Mouse (Mus musculus) forebrain, embryonic 11.5 days (tissue): ENCODE data around the gene Pccb. TPM values are rescaled to one million over a fixed set of nuclear protein-coding genes. Genes with fewer than 3 reads are reported as not detected.

ENCODE experiments used
- ATAC-seq: fragments of 200-750 bp; cut with Nextera tagmentation; replicated peaks from 2 replicates; pipeline ENCODE4 v1.8.0; 2017; ENCODE audit warnings: moderate TSS enrichment; ENCODE audit not compliant: low FRiP score
- DNase-seq: peaks from one replicate; pipeline ENCODE4 v3.0.0-alpha.2; 2017; ENCODE audit warnings: low spot score
- H3K27ac ChIP-seq: fragments of 300-500 bp; sonication (generic); 2 replicates; pipeline ENCODE4 v1.5.1; 2014; ENCODE audit warnings: low read depth, low read length
- H3K27me3 ChIP-seq: fragments of 300-500 bp; sonication (generic); 2 replicates; pipeline ENCODE4 v1.6.1; 2014; ENCODE audit warnings: mild to moderate bottlenecking, low read length, mixed read lengths; ENCODE audit not compliant: control insufficient read depth, insufficient read depth
- H3K36me3 ChIP-seq: fragments of 300-500 bp; sonication (generic); 2 replicates; pipeline ENCODE4 v1.6.1; 2014; ENCODE audit warnings: mild to moderate bottlenecking, low read length, moderate library complexity, mixed read lengths; ENCODE audit not compliant: control insufficient read depth, insufficient read depth
- H3K4me1 ChIP-seq: fragments of 300-500 bp; sonication (generic); replicated peaks from 2 replicates; pipeline ENCODE4 v1.6.1; 2014; ENCODE audit warnings: low read length, mixed read lengths; ENCODE audit not compliant: control insufficient read depth, insufficient read depth
- H3K4me2 ChIP-seq: fragments of 300-500 bp; sonication (generic); 2 replicates; pipeline ENCODE4 v1.6.1; 2014; ENCODE audit warnings: low read depth, mild to moderate bottlenecking, low read length, moderate library complexity, mixed read lengths; ENCODE audit not compliant: severe bottlenecking
- H3K4me3 ChIP-seq: fragments of 300-500 bp; sonication (generic); 2 replicates; pipeline ENCODE4 v1.5.1; 2014; ENCODE audit warnings: low read depth, low read length
- H3K9ac ChIP-seq: fragments of 300-500 bp; sonication (generic); 2 replicates; pipeline ENCODE4 v1.6.1; 2014; ENCODE audit warnings: low read length
- H3K9me3 ChIP-seq: fragments of 300-500 bp; sonication (generic); 2 replicates; pipeline ENCODE4 v1.6.1; 2016; ENCODE audit warnings: low read length, mixed read lengths; ENCODE audit not compliant: control insufficient read depth
- WGBS: fragments of 180-500 bp; shearing (Covaris S2); extraction: QIAGEN DNeasy Blood & Tissue Kit; methylation state at CpG from one replicate; pipeline ENCODE4 v1.1.7; 2014; 5-methylcytosine and 5-hydroxymethylcytosine counted together
- polyA plus RNA-seq: library from polyadenylated mRNA; unstranded; fragments of >200 nt; fragmentation: Nextera tagmentation; extraction: Ambion mirVana; gene quantifications from 2 replicates; pipeline ENCODE4 v1.2.1, GENCODE M21; 2014

The Pccb gene
- polyA plus RNA-seq, 1 experiment from 2014 or later: 14.4 TPM

DNA sequence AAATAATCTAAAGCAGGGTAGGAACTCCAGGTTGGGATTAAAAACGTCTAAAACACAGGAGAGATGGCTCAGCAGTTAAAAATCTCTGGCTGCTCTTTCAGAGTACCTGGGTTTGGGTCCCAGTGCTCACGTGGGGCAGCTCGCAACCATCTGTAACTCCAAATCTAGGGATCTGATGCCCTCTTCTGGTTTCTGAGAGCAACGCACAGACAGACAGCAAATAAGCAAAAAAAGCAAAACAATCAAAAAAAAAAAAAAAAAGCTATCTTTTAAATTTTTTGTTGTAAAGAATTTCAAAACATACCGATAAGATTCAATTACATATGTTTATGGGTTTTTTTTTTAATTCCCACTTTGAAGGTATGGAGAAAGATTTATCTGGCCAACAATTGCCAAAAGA, 31.4 kb downstream of the Pccb start:
- DNase-seq: no peak
- no peak for ATAC-seq
- 90% methylated on average over 5 of the region's 5 CpGs for WGBS
- Histone ChIP-seq H3K4me1 (no peaks in the 10 kb centered on the region), H3K27me3 (no peaks in the 10 kb centered on the region), H3K9ac (no peak overlapping the region), H3K27ac (no peak overlapping the region), H3K4me2 (no peak overlapping the region), H3K4me3 (no peak overlapping the region), H3K9me3 (no peaks in the 10 kb centered on the region; the same call in 1 of the 2 replicates), H3K36me3 (no peaks in the 10 kb centered on the region)

DNA sequence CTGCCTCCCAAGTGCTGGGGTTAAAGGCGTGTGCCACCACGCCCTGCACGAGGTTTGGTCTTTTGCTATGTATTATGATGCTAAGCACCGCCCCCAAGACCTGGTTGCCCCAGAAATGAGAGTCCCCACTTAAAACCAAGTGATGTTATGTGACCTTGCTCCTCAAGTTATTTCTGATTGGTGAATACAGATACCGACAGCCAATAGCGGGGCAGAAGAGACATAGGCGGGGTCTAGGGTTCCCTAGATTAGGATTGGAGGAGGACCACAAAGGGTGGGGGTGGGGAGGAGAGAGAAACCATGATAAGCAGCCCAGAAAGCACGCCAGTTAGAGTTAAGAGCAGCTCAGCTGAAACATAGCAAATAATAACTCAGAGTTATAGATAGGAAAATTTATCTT, 31.9 kb downstream of the Pccb start:
- Histone ChIP-seq H3K9ac (no peak overlapping the region), H3K36me3 (no peaks in the 10 kb centered on the region), H3K9me3 (no peaks in the 10 kb centered on the region; the same call in 1 of the 2 replicates), H3K4me1 (no peaks in the 10 kb centered on the region), H3K27me3 (no peaks in the 10 kb centered on the region), H3K27ac (no peak overlapping the region), H3K4me3 (no peak overlapping the region), H3K4me2 (no peak overlapping the region)
- WGBS: 90% methylated on average over 8 of the region's 8 CpGs
- DNase-seq (no peak), ATAC-seq (no peak)

DNA sequence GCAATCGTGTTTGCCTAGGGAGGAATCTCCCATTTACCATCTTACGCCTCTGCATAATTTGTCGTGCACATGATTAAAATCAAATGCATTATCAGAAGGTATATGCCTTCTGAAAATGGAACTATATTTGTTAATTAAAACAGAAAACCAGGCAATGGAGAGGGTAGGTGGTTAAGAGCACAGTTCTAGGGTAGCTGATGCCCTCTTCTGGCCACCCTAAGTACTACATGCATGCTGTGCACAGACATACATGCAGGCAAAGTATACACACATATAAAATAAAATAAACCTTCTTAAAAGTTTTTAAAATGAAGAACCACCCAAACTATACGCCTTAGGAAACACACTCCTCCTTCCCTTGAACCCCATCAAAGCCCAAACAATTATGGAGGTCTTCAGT, 32.6 kb downstream of the Pccb start:
- Histone ChIP-seq H3K36me3 (no peaks in the 10 kb centered on the region), H3K27ac (no peak overlapping the region), H3K4me1 (no peaks in the 10 kb centered on the region), H3K4me3 (no peak overlapping the region), H3K4me2 (no peak overlapping the region), H3K9ac (no peak overlapping the region), H3K27me3 (no peaks in the 10 kb centered on the region), H3K9me3 (no peaks in the 10 kb centered on the region; the same call in 1 of the 2 replicates)
- ATAC-seq: no peak
- no peak for DNase-seq
- 93% methylated on average over 4 of the region's 4 CpGs for WGBS

DNA sequence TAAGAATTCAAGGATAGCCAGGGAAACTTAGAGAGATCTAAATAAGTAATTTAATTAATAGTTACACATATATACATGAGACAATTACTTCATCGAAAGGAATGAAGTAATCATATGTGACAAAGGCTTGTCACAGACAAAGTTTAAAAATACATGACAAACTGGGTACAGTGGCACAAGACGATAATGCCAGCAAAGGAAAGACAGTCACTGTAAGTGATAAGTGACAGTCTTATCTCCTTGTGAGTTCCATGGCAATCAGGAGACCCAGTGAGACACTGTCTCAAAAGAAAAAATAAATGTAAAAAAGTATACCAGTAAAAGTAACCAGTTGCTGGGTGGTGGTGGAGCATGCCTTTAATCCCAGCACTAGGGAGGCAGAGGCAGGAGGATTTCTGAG, 37.6 kb downstream of the Pccb start:
- Histone ChIP-seq H3K36me3 (no peaks in the 10 kb centered on the region), H3K9ac (no peak overlapping the region), H3K4me2 (no peak overlapping the region), H3K27me3 (no peaks in the 10 kb centered on the region), H3K27ac (no peak overlapping the region), H3K9me3 (no peaks in the 10 kb centered on the region; the same call in 1 of the 2 replicates), H3K4me3 (no peak overlapping the region), H3K4me1 (no peaks in the 10 kb centered on the region)
- WGBS: 93% methylated on average over 2 of the region's 2 CpGs
- ATAC-seq (no peak), DNase-seq (no peak)

DNA sequence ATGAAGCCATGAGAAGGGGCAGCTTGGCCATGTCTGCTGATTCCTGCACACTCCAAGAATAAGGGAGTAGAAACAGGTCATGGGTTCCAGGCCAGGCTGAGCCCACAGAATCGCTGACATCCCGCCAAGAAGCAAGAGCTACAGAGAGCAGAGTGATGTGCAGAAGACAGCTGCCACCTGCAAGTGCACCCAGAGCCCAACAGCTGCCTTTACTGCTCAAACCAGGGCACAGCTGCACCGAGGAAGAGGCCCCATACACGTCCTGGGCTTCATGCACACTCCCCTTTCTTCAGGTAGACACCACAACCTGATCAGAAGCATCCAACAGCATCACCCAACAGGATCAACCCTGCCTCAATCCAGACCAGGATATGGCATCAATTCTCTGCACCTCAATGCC, 40.8 kb downstream of the Pccb start:
- no peak for DNase-seq
- WGBS: 91% methylated on average over 4 of the region's 4 CpGs
- ATAC-seq: no peak
- H3K4me3 ChIP-seq: no peak overlapping the region
- no peak overlapping the region for H3K4me2 ChIP-seq
- no peak overlapping the region for H3K9ac ChIP-seq
- no peaks in the 10 kb centered on the region for H3K27me3 ChIP-seq
- no peaks in the 10 kb centered on the region for H3K36me3 ChIP-seq
- no peaks in the 10 kb centered on the region for H3K4me1 ChIP-seq
- no peak overlapping the region for H3K27ac ChIP-seq
- H3K9me3 ChIP-seq: no peaks in the 10 kb centered on the region; the same call in 1 of the 2 replicates

DNA sequence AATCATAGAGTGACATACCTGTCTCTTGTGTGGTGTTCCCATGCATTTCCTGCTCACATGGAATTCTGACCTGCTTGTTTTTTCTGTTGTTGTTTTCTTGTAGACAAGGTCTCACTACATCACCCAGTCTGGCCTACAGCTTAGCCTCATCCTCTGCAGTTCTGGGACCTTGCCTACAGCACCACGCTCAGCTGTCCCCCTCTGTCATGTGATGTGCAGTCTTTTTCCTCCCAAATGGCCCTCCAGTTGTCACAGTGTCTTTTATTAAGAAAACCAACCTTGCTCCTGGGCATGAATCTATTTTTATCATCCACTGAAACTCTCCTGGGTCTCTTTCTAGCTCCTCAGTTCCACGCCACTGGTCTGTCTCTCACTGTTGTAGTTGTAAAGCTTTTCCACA, 42.5 kb downstream of the Pccb start:
- no peak overlapping the region for H3K4me2 ChIP-seq
- no peak overlapping the region for H3K27ac ChIP-seq
- no peak overlapping the region for H3K4me3 ChIP-seq
- H3K9ac ChIP-seq: no peak overlapping the region
- no peaks in the 10 kb centered on the region for H3K4me1 ChIP-seq
- DNase-seq: no peak
- ATAC-seq: no peak
- WGBS: 97% methylated on average over 2 of the region's 2 CpGs
- no peaks in the 10 kb centered on the region for H3K27me3 ChIP-seq
- H3K9me3 ChIP-seq: no peaks in the 10 kb centered on the region; the same call in 1 of the 2 replicates
- H3K36me3 ChIP-seq: no peaks in the 10 kb centered on the region

DNA sequence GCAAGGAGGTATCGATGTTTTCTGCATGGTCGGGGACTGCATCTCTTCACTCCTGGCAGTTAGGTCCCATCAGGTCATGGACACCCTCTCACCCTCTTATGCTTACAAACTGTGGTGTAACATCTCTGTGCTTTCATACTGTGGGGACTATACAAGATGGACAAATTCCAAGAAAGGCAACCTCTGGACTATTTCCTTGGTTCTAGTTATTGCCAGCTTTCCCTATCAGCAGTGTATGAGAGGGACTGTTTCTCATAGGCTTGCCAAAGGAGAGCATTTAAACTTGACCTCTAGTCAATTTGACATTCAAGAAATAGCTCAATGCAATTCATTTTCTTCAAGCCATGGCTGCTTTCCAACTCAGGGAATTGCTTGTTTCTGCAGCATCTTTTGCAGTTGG, 43.4 kb downstream of the Pccb start:
- 100% methylated on average over 2 of the region's 2 CpGs for WGBS
- Histone ChIP-seq H3K9me3 (no peaks in the 10 kb centered on the region; the same call in 1 of the 2 replicates), H3K4me3 (no peak overlapping the region), H3K27me3 (no peaks in the 10 kb centered on the region), H3K36me3 (no peaks in the 10 kb centered on the region), H3K4me1 (no peaks in the 10 kb centered on the region), H3K9ac (no peak overlapping the region), H3K4me2 (no peak overlapping the region), H3K27ac (no peak overlapping the region)
- no peak for ATAC-seq
- no peak for DNase-seq

DNA sequence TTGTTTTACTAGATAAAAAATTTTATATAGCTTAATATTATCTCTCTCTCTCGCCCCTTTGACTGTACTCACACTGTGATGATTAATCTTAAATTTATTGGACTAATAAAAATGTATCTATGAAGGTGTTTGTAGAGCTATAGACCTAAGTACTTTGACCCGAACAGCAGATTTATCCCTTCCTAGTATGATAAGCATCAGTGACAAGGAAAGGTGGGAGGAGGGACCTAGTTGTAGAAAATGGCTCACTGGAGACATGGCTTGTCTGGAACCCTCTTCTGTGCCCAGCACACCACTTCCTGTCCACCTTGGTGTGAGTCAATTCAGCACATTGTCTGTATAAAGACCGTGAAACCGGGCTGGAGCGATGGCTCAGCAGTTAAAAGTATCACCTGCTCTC, 44.1 kb downstream of the Pccb start:
- H3K27me3 ChIP-seq: no peaks in the 10 kb centered on the region
- H3K9me3 ChIP-seq: no peaks in the 10 kb centered on the region; the same call in 1 of the 2 replicates
- DNase-seq (no peak), ATAC-seq (no peak)
- H3K9ac ChIP-seq: no peak overlapping the region
- H3K4me1 ChIP-seq: no peaks in the 10 kb centered on the region
- 89% methylated on average over 5 of the region's 5 CpGs for WGBS
- H3K27ac ChIP-seq: no peak overlapping the region
- no peak overlapping the region for H3K4me2 ChIP-seq
- H3K4me3 ChIP-seq: no peak overlapping the region
- no peaks in the 10 kb centered on the region for H3K36me3 ChIP-seq

DNA sequence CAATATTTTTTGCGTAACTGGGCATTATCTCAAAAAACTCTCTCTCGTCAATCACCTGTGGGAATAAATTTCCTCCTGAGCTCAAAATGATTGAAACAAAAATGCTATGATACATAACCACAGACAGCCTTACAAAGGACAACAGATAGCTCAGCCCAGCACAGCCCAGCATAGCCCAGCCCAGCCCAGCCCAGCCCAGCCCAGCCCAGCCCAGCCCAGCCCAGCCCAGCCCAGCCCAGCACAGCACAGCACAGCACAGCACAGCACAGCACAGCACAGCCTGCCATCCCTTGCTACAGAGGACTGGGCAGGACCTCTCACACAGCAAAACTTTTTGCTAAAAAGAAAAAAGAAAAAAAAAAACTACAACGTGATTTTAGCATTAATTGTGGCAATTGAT, 46.8 kb downstream of the Pccb start:
- no peak overlapping the region for H3K27ac ChIP-seq
- WGBS: 95% methylated on average over 3 of the region's 3 CpGs
- H3K4me3 ChIP-seq: no peak overlapping the region
- no peaks in the 10 kb centered on the region for H3K36me3 ChIP-seq
- no peaks in the 10 kb centered on the region; the same call in 1 of the 2 replicates for H3K9me3 ChIP-seq
- ATAC-seq (no peak), DNase-seq (no peak)
- H3K4me2 ChIP-seq: no peak overlapping the region
- H3K9ac ChIP-seq: no peak overlapping the region
- no peaks in the 10 kb centered on the region for H3K4me1 ChIP-seq
- no peaks in the 10 kb centered on the region for H3K27me3 ChIP-seq
